Mouse (Mus musculus): ENCODE measurements around the gene Chil4. TPM values are rescaled to one million over a fixed set of nuclear protein-coding genes. Genes with fewer than 3 reads are reported as not detected.
"Not testable (repeated sequence)": the region's sequence is repeated elsewhere in the genome, so short reads cannot be mapped to it uniquely, and the experiment has no call there.

Chil4 gene
- total RNA-seq (2021) = not detected

GRCm38 (mm10) chr3:106219407-106219806, at the start of gene Chil4:
Gene Chil4, minus strand, starts transcription at chr3:106219507.
- DNase-seq = no peak

GRCm38 (mm10) chr3:106265854-106266253, 46.5 kb upstream of the Chil4 start:
- DNase-seq = no peak

- DNase-seq = no peak
These were observed 45.5 kb upstream of the Chil4 start for GRCm38 (mm10) chr3:106264854-106265253.

DNA sequence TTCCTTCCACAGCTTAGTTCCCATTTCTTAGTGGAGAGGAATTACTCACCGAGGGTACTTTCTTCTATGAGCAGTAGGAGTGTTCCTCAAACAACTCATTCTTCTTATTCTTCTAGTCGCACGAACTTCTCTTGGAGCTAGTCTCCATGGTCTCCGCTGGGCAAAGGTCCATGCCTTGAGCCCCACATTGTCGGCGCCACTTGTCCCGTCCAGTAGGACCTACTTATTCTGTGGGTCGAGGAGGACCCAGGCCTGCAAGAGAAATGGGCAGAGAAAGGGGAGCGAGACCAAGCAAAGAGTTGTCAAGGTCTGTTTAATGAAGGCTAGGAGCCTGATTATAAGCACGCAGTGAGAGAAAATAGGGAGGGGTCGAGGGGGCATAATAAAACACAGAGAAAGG, 37.8 kb upstream of the Chil4 start:
- DNase-seq = not testable (repeated sequence)

GRCm38 (mm10) chr3:106252719-106253118, 33.4 kb upstream of the Chil4 start:
- no peak for DNase-seq

- DNase-seq = not testable (repeated sequence)
These were observed 31.6 kb upstream of the Chil4 start for GRCm38 (mm10) chr3:106250763-106251399.

GRCm38 (mm10) chr3:106247369-106247768, 28.1 kb upstream of the Chil4 start:
- DNase-seq = not testable (repeated sequence)

DNA sequence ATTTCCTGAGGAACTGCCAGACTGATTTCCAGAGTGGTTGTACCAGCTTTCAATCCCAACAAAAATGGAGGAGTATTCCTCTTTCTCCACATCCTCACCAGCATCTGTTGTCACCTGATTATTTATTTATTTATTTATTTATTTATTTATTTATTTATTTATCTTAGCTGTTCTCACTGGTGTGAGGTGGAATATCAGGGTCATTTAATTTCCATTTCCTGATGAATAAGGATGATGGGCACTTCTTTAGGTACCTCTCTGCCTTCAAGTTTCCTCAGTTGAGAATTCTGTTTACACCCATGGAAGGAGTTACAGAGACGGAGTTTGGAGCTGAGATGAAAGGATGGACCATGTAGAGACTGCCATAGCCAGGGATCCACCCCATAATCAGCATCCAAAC, 20.9 kb upstream of the Chil4 start:
- DNase-seq = not testable (repeated sequence)

- DNase-seq = no peak
These were observed 20.0 kb upstream of the Chil4 start for GRCm38 (mm10) chr3:106239196-106239791.

- DNase-seq = not testable (repeated sequence)
These were observed 4.1 kb upstream of the Chil4 start for GRCm38 (mm10) chr3:106223391-106223790.

GRCm38 (mm10) chr3:106221625-106222265, 2.4 kb upstream of the Chil4 start:
- DNase-seq = no peak

DNA sequence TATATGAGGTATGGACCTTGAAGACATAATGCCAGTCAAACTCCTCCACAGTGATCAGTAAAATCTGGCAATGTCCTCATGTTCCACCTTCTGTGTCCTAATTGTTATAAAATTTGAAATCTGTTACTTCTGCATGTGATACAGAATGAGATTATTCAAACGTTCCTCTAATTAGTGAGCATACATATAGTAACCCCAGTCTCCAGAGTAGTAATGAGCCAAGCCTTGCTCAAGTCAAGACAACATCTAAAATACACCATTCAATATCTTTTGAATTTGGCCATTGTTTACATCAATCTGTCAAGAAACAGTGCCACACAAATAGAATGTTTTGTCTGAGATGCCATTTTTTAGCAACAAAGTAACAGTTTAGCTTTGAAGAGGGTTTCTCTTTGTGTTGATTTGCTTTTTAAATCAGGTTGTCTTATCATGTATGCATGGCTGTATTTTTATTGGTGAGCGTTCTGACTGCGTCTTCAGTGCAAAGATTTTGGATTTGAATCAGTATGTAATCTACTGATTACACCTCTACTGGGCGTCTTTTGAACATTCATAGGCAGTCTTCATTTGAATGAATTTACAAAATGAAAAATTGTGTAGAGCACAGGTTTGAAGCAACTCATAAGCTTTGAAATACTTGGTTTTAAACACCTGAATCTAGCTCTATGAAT, 888 bp downstream of the Chil4 start:
- not testable (repeated sequence) for DNase-seq

GRCm38 (mm10) chr3:106198030-106198429, 21.3 kb downstream of the Chil4 start:
- not testable (repeated sequence) for DNase-seq

- DNase-seq = not testable (repeated sequence)
These were observed 22.1 kb downstream of the Chil4 start for GRCm38 (mm10) chr3:106197246-106197645.

GRCm38 (mm10) chr3:106196276-106196675, 23.0 kb downstream of the Chil4 start:
- no peak for DNase-seq

DNA sequence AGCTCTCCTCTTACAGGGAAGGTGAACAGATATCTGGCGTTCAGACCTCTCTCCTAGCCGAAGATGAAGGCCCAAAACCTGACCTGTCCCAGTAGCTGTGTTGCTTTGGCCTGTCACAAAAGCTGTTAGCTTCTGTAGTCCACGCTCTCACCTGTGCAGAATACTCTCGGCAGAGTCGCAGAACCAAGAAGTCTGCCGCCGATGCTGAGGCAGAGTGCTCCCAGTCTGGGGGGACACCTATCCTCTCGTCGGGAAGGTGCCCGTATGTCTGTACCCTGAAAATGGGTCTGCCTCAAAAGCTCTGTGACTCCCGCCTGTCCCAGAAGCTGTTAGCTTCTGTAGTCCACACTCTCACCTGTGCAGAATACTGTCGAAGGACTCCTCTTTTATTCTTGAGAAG, 23.8 kb downstream of the Chil4 start:
- no peak for DNase-seq

- DNase-seq = no peak
These were observed 31.3 kb downstream of the Chil4 start for GRCm38 (mm10) chr3:106187991-106188390.

DNA sequence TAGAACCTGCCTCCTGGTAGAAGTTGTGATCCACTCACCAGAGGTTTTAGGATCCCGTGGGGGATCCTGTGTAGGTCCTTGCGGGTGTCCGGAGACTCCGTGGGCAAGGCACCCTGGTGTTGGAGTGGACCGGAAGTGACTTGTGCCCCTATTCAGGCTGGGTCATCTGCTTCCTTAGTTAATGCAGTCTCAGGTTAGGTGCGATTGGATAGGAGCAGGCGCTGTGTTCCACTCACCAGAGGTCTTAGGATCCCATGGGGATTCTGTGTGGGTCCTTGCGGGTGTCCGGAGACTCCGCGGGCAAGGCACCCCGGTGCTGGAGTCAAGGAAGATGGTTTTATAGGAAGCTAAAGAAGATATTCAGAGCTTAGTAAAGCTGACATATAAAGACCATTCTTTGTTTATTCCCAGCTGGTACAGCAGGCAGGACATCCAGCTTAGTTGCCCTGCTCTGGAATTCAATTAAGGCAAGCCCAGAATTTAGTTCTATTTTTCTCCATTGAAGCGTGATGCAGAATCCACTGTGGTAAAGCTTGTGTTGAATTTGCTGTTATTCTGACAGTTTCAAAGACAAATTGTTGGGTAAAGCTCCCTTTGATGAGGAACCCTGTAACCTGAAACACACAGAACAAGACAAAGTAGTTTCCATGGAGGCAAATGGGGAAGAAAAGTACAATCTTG, 41.7 kb downstream of the Chil4 start:
- DNase-seq = no peak

DNA sequence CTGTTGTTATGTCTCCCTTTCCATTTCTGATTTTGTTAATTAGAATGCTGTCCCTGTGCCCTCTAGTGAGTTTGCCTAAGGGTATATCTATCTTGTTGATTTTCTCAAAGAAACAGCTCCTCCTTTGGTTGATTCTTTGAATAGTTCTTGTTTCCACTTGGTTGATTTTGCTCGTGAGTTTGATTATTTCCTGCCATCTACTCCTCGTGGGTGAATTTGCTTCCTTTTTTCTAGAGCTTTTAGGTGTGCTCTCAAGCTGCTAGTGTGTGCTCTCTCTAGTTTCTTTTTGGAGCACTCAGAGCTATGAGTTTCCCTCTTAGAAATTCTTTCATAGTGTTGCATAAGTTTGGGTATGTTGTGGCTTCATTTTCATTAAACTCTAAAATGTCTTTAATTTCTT, 44.3 kb downstream of the Chil4 start:
- not testable (repeated sequence) for DNase-seq

GRCm38 (mm10) chr3:106172506-106172905, 46.8 kb downstream of the Chil4 start:
- not testable (repeated sequence) for DNase-seq

GRCm38 (mm10) chr3:106171135-106171731, 48.1 kb downstream of the Chil4 start:
- DNase-seq = no peak

- DNase-seq = no peak
These were observed 48.7 kb downstream of the Chil4 start for GRCm38 (mm10) chr3:106170522-106171053.
